Mouse (Mus musculus) right cerebral cortex, adult 2 months (tissue): Measurements from ENCODE around the gene Tex35.

Experiments used
- DNase-seq, 2 experiments: peaks; one replicate each; pipeline ENCODE4 v3.0.0; 2021 to 2022; ENCODE audit warnings: low spot score in 2 of 2

Gene Tex35

DNA sequence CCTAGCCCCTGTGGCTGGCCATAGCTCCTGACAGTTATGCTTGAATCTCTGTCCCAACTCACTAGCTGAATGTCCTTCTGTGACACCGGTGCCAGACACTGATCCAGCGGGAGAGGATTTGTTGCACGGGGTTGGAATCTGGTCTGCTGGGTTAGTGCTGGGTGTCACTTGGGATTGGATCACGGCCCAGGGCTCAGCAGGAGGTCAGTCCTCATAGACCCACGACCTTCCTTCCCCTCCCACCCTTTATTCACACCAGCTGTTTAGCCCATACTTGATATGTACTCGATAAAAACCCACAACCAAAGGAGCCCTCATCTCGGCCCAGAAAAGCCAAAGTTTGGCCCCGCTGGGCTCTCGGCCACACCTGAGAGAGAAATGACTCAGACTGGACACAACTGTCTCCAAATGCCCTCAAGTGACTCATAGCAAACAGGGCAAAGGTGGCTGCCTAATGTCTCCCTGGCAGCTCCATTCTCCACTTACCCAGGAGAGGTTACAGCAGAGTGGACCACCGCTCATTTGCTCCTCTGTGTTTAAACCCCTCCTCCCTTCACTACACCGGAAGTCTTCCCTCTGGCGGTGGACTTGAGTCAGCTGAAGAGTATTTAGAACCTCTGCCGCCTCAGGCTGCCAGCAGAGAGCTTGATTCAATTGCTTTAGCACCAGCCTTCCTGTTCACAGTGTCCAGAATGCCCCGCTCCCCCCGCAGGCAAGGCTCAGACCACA lies 27.2 kb downstream of the Tex35 start:
- DNase-seq = no peak

GRCm38 (mm10) chr1:157080071-157080470 lies 28.4 kb downstream of the Tex35 start:
- DNase-seq = no peak

- no peak for DNase-seq
These were observed 29.0 kb downstream of the Tex35 start for GRCm38 (mm10) chr1:157079384-157080025.

- peak; percentile 90 to 96 for DNase-seq
These were observed 31.4 kb downstream of the Tex35 start for GRCm38 (mm10) chr1:157076781-157077705.

- peak; percentile 83 to 86 for DNase-seq
These were observed 32.2 kb downstream of the Tex35 start for GRCm38 (mm10) chr1:157076257-157076656.

DNA sequence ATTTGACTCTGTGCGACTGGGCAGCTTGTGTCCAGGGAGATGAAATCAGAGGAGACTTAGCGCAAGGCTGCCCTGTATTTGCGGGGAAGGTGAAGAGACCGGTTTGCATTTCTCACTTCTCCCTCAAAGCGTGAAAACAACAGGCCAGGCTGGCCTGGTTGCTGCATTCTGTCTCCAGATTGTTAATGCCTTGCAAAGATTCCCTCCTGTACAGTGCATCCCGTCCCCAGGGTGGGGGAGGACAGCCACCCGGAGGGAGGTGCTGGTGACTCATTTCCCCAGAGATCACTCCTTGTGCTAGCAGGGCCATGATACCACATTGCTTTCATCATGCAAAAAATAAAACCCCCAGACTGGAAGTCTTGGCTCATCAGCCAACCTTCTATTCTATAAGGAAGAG lies 33.5 kb downstream of the Tex35 start:
- DNase-seq = no peak

DNA sequence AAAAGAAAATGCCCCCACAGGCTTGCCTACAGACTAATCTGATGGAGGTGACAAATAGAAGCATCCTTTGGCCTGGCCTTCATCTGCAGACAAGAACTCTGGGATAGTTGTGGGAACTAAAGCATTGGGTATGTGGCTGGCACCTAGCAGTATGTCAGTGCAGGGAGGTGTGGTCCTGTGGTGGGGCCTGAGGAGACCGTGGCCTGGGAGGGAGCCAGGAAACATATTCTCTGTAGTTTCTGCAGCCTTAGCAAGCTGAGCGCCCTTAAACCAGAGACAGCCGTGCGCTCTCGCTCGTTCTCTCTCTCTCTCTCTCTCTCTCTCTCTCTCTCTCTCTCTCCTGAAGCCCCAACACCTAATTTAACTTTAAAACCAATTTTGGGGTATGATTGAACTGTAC lies 34.1 kb downstream of the Tex35 start:
- DNase-seq = no peak

DNA sequence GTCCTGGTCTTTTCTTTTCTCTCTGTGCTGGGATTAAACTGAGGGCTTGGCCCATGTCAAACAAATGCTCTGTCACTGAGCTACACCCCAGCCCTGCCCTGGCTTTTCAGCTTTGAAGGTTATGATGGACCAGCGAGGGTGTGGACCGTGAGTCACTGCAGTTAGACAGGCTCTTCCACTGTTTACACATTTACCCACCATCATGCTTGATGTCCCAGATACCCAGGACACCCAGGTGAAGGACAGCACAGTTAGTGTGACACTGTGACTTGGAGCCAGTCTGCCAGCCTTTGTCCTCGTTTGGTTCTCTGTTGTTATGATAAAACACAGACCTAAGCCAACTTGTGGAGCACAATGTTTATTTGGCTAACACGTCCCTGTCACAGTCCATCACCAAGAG lies 34.9 kb downstream of the Tex35 start:
- no peak for DNase-seq

GRCm38 (mm10) chr1:157069181-157069828 lies 39.2 kb downstream of the Tex35 start:
- DNase-seq = no peak

DNA sequence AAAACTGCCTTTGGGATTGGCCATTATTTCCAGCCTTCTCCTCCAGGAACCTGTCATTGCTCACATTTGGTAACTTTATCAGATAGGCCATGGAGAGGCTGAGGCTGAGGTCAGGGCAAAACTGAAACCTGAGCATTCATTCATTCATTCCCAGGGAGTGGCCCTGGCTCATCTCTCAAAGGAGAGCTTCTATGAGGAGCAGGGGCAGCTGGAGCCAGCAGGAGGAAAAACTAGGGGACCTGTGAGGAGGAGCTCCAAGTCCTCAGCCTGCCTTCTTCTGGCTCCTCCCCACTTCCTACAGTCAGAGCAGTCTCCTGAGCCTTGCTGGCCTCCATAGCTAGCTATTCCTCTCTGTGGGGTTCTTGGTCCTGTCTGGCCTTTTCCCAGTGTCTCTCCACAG lies 40.2 kb downstream of the Tex35 start:
- no peak for DNase-seq

DNA sequence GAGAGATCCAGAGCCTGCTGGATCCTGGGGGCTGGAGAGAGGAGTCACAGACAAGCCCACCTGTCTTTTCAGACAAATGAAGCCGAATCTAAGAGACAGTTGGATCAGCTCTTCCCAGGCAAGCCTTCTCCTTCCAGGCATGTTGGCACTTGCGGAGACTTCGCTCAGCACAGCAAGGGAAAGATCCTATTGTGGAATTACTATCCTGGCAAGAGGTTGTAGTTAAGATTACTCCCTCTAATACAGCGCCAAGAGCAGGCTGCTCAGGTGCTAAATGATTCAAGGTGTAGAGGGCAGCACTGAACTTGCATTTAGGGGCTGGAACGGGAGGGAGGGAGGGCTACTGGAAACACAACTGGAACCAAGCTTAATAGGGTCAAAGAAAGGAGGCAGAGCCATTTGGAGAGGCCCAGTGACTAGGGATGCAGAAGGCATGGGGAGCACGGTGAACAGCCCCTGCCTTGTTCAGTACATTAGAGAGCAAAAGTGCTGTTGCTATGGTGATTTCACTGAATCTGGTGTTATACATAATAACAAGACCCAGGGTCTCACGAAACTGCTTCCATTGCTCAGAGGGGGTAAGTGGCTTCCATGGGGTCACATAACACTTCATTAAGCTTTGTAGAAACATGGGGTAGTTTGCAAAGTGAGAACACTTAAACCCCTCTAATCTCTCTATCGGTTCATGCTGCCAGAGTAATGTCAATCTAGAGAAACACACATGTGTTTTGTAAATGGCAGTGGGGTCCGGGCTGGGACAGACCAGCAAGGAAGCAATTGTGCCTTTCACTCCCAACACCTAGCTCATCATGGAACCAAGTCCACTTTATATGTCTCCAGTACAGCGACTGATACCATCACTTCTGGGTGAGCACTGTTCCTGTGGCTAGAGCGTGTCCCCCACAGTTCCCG lies 42.4 kb downstream of the Tex35 start:
- DNase-seq = no peak

GRCm38 (mm10) chr1:157063318-157064115 lies 45.0 kb downstream of the Tex35 start:
- no peak for DNase-seq

- DNase-seq = no peak
These were observed 46.0 kb downstream of the Tex35 start for GRCm38 (mm10) chr1:157062445-157062825.

DNA sequence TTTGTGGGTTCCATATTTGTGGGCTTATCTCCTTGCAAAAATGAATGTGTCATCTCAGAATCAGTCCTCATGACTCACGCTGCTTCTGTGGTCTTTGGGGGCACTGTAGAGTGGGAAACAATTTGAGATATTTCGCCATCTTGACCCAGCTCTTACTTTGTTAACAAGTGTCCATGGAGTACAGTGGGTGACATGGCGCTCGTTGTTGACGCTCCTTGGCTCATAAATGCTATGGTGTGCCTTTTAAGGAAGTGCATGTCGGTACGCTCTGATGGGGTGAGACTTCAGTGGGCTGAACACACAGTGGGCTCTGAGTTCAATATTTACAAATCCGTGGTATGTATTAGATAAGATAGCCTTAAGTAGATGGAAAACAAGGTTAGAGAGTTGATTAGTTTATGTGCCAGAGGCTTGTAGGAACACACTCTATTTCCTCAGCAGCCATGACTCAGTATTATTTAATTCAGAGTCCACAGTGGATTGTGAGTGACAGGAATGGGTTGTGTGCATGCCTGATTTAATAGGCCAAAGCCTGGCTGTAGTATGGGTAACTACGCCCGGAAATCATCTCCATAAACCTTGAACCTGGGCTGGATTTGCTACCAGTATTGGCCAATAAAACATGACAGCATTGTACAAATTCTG lies 46.6 kb downstream of the Tex35 start:
- no peak for DNase-seq

GRCm38 (mm10) chr1:157061170-157061569 lies 47.3 kb downstream of the Tex35 start:
- no peak for DNase-seq

DNA sequence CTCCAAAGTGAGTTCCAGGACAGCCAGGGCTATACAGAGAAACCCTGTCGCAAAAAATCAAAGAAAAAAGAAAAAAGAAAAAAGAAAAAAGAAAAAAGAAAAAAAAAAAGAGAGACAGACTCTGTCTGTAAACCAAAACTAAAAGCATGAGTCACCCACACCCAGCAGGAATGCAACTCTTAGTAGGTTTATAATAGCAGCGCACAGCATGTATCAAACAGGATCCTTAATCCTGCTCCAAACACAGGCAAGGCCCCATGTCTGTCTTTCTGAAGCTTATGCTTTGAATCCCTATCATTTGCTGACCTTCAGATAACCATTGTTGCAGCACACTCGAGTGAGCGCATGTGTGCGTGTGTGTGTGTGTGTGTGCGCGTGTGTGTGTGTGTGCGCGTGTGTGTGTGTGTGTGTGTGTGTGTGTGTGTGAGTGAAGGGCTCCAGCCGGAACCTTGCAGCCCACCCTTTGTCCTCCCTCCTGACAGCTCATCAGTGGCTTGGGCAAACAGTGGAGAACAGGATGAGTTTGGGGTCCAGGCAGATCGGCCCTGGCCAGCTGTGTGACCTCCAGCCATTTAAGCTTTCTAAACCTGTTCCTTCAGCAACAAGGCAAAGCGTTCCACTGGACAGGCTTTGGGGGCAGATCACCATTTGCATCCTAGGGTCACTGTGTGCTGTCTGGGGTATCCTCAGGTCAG lies 47.9 kb downstream of the Tex35 start:
- no peak for DNase-seq

DNA sequence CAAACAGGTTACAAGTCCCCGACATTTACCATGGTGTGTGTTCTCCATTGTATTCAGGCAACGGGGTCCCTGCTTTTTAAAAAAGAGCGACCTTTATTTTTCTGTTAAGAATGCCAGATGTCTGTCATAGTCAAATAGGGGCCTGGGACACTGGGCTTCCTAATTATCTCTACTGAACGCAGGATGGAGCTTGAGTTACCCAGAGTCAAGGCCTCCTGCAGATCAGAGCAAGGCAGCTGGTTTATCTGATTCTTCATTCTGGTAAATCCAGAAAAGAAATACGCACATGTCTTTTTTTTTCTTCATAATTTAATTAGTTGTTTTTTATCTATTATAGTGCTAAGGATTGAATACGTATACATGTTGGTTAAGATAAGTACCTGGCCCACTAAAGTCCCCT lies 52.6 kb downstream of the Tex35 start:
- no peak for DNase-seq

- no peak for DNase-seq
These were observed 53.1 kb downstream of the Tex35 start for GRCm38 (mm10) chr1:157055288-157055831.

DNA sequence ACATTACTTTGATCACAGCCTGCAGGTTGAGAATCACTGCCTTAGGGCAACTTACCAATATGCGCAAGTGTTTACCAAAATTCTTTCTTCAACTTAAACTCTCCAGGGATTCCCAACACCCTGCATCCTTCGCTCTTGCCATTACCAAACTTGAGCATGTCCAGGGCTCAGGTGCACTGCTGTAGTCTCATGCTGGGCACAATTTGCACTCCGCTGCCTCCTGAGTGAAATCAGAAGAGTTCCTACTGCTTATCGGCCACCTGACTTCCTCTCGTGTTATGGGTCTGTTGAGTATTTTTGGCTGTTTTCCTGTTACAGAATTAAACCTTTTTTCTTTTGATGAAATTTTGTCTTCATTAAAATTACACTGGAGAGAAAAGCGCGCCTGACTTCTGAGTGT lies 53.8 kb downstream of the Tex35 start:
- no peak for DNase-seq
